Mouse (Mus musculus): ENCODE results near the gene Cmss1.

Gene Cmss1

GRCm38 (mm10) chr16:57606444-57607227, at the start of gene Cmss1:
Gene Cmss1, minus strand, starts transcription at chr16:57606864.
- DNase-seq: peak; percentile 86

GRCm38 (mm10) chr16:57649888-57650287, 43.2 kb upstream of the Cmss1 start:
- DNase-seq: peak; percentile 3

- no peak for DNase-seq
Observed at GRCm38 (mm10) chr16:57641346-57641885, 34.8 kb upstream of the Cmss1 start.

GRCm38 (mm10) chr16:57634766-57635165, 28.1 kb upstream of the Cmss1 start:
- no peak for DNase-seq

GRCm38 (mm10) chr16:57634191-57634590, 27.5 kb upstream of the Cmss1 start:
- DNase-seq: peak; percentile 86

- peak; percentile 53 for DNase-seq
Observed at GRCm38 (mm10) chr16:57611768-57612167, 5.1 kb upstream of the Cmss1 start.

- DNase-seq: no peak
Observed at GRCm38 (mm10) chr16:57601031-57601430, 5.6 kb downstream of the Cmss1 start.

GRCm38 (mm10) chr16:57597295-57597957, 9.2 kb downstream of the Cmss1 start:
- DNase-seq: peak; percentile 35

GRCm38 (mm10) chr16:57593422-57594157, 13.1 kb downstream of the Cmss1 start:
- DNase-seq: peak; percentile 79

GRCm38 (mm10) chr16:57585201-57585600, 21.5 kb downstream of the Cmss1 start:
- DNase-seq: no peak

- DNase-seq: peak; percentile 65
Observed at GRCm38 (mm10) chr16:57582008-57582407, 24.7 kb downstream of the Cmss1 start.

GRCm38 (mm10) chr16:57580041-57580440, 26.6 kb downstream of the Cmss1 start:
- peak; percentile 30 for DNase-seq

GRCm38 (mm10) chr16:57577519-57577918, 29.1 kb downstream of the Cmss1 start:
- no peak for DNase-seq

GRCm38 (mm10) chr16:57575764-57576388, 30.8 kb downstream of the Cmss1 start:
- no peak for DNase-seq

- DNase-seq: peak; percentile 40
Observed at GRCm38 (mm10) chr16:57573831-57574230, 32.8 kb downstream of the Cmss1 start.

GRCm38 (mm10) chr16:57570789-57571311, 35.8 kb downstream of the Cmss1 start:
- DNase-seq: no peak

- peak; percentile 73 for DNase-seq
Observed at GRCm38 (mm10) chr16:57568648-57569404, 37.8 kb downstream of the Cmss1 start.

- no peak for DNase-seq
Observed at GRCm38 (mm10) chr16:57566215-57566614, 40.4 kb downstream of the Cmss1 start.

- DNase-seq: no peak
Observed at GRCm38 (mm10) chr16:57564807-57565206, 41.9 kb downstream of the Cmss1 start.

- DNase-seq: no peak
Observed at GRCm38 (mm10) chr16:57563453-57563852, 43.2 kb downstream of the Cmss1 start.

GRCm38 (mm10) chr16:57560185-57560584, 46.5 kb downstream of the Cmss1 start:
- DNase-seq: no peak

- no peak for DNase-seq
Observed at GRCm38 (mm10) chr16:57558258-57558657, 48.4 kb downstream of the Cmss1 start.

Data from lung, postnatal 36 days (tissue).